Mouse (Mus musculus) 3T3-L1 (cell line): ENCODE measurements around the gene Gm20929.
"Not testable (repeated sequence)": the region's sequence is repeated elsewhere in the genome, so short reads cannot be mapped to it uniquely, and the experiment has no call there.

Source experiments
- DNase-seq: peaks from one replicate; pipeline ENCODE4 v3.0.0-alpha.2; 2015; ENCODE audit warnings: low read depth, low spot score

Gm20929 gene

GRCm38 (mm10) chrY:53843649-53844048 is at the start of gene Gm20929:
Gm20929 (plus strand) TSS chrY:53843949.
- not testable (repeated sequence) for DNase-seq
